Mouse (Mus musculus) embryo, embryonic 10 days (tissue): ENCODE results near the gene Rangrf.
"Not testable (repeated sequence)": the region's sequence is repeated elsewhere in the genome, so short reads cannot be mapped to it uniquely, and the experiment has no call there.

Experiments used
- DNase-seq: peaks from one replicate; pipeline ENCODE4 v3.0.0-alpha.2; 2015; ENCODE audit warnings: low spot score

Gene Rangrf

DNA sequence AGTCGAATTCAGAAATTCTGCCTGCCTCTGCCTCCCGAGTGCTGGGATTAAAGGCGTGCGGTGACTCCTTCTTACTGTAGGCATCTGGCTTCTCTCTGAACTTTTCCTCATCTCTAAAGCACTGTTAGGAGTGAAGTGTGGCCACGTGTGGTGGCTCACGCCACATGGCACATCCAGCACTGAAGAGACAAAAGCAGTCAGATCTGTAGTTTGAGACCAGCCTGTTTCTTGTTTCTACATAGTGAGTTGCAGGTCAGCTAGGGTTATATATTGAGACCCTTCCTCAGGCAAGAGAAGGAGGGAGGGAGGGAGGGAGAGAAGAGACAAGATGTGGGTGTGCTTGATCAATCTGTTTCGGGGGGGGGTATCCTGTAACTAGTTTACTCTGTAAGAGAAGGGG, at the start of gene Rangrf:
TSS of gene Rangrf (minus strand) at position 101 of the 400 bp plus-strand sequence.
- DNase-seq: no peak

DNA sequence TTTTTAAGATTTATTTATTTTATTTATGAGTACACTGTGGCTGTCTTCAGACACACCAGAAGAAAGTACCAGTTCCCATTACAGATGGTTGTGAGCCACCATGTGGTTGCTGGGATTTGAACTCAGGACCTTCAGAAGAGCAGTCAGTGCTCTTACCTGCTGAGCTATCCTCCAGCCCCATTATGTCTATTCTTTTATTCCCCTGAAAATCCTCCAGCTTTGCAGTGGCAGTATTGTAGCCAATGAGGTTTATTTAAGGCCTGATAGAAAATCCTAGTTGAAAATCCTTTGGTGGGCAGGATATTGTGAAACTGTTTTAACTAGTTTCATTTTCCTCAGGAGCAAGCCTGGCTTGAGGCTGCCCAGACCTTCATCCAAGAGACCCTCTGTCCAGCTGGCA, 45.7 kb upstream of the Rangrf start:
- no peak for DNase-seq

DNA sequence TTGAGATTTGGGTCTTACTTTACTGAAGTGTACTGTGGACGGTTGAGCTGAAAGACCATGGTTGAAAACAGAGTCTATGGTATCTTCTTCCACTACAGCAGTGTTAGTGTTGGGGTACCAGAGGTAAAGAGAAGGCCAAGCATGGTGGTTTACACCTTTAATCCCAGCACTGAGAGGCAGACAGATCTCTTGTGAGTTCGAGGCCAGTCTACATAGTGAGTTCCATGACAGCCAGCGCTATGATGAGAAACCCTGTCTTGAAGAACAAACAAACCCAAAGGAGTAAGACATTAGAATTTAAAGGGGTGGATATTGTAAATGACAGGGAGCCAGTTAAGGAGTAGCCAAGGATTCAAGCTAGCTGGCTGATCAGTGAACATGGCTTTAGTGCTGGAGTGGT, 41.8 kb upstream of the Rangrf start:
- DNase-seq: no peak

GRCm38 (mm10) chr11:69015644-69016441, 40.9 kb upstream of the Rangrf start, which contains the start of gene Ctc1:
TSS of gene Ctc1 (plus strand) at chr11:69015911.
- DNase-seq: peak; percentile 98

DNA sequence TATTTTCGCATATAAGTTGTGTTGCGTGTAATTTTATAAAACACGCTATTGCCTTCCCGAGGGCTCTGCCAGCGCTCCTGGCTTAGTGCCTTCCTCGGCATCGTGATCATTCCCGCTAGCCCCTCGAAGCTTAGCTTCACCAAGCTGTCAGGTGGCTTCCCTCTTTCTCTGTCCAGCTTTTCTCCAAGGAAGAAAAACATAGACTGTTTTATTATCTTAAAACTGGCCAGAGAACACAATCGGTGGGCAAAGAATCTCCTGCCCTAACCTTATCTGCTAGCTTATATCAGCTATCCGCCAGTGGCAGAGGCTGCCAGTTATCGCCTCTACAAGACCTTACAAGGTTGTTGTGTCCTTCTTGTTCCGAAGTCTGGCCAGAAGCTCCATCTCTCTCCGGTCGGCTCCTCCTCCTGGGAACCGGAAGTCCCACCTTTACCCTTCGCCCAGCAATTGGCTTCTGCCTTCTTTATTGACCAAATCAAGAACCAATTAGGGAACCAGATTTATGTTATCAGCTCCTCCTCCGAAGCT, 37.2 kb upstream of the Rangrf start:
- DNase-seq: peak; percentile 93

- not testable (repeated sequence) for DNase-seq
Measured at GRCm38 (mm10) chr11:69011445-69011844, 36.5 kb upstream of the Rangrf start.

DNA sequence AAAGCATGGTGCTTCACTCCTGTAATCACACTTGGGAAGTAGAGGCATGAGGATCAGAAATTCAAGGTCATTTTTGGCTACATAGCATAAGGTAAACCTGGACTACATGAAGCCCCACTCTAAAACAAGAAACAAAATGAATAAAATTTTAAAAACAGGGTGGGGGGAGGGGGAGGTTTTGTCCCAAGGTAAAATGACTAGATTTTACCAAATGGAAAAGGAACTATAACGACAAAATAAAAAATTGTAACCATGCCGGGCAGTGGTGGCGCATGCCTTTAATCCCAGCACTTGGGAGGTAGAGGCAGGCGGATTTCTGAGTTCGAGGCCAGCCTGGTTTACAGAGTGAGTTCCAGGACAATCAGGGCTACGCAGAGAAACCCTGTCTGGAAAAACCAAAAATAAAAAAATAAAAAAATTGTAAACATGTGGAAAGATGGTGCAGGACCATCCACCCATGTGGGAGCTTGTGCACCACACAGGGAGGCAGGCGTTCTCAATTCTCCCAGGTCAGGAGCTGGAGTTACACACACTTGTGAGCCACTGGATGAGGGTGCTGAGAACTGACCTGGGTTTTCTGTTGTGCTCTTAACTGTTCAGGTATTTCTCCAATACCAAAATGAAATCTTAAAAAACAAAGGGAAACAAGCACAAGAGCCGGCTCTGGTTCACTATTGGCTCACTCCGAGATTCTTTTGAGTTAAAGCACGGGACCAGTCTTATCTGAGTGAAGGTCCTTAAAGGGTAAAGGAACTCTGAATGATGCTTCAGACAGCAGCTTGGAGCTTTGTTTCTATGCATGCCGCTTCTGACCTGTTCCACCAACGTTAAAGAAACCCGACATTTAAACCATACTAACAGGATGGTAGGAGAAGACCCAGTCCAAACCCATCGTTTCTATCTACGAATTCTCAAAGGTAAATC, 35.7 kb upstream of the Rangrf start:
- no peak for DNase-seq

- DNase-seq: no peak
Measured at GRCm38 (mm10) chr11:69009508-69009907, 34.5 kb upstream of the Rangrf start.

- DNase-seq: peak; percentile 98
Measured at GRCm38 (mm10) chr11:69008182-69009121, 33.5 kb upstream of the Rangrf start, which contains the start of gene Pfas. TSS of gene Pfas (minus strand) at chr11:69008460.

GRCm38 (mm10) chr11:69006575-69006974, 31.6 kb upstream of the Rangrf start:
- DNase-seq: not testable (repeated sequence)

GRCm38 (mm10) chr11:69005193-69005592, 30.2 kb upstream of the Rangrf start:
- no peak for DNase-seq

- no peak for DNase-seq
Measured at GRCm38 (mm10) chr11:69003592-69003991, 28.6 kb upstream of the Rangrf start.

DNA sequence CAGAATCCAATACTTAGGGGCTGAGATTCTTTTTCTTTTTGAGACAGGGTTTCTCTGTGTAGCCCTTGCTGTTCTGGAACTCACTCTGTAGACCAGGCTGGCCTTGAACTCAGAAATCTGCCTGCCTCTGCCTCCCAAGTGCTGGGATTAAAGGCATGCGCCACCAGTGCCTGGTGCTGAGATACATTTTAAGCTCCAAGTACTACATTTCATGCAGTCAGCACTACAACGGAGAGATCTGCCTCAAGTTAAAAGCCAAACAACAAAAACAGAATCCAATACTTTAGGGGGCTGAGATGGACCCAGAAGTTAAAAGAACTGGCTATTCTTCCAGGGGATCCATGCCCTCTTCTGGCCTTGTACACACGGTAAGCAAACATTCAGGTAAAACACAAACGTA, 27.8 kb upstream of the Rangrf start:
- DNase-seq: not testable (repeated sequence)

DNA sequence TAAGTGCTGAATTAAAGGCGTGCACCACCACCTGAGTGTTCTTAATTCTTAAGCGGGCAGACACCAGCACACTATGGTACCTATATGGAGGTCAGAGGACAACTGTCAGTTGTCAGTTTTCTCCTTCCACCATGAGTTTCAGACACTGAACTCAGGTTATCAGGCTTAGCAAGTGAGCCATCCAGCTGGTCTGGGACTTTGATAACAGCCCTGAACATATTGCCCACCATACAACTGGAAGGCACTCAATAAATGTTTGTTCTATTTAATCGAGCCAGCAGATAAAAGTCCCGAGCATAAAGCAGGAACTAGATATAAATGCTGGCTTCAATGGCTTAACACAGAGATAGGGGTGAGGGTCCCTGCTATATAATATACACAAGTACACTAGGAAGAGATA, 22.1 kb upstream of the Rangrf start:
- no peak for DNase-seq

- no peak for DNase-seq
Measured at GRCm38 (mm10) chr11:68994377-68994776, 19.4 kb upstream of the Rangrf start.

DNA sequence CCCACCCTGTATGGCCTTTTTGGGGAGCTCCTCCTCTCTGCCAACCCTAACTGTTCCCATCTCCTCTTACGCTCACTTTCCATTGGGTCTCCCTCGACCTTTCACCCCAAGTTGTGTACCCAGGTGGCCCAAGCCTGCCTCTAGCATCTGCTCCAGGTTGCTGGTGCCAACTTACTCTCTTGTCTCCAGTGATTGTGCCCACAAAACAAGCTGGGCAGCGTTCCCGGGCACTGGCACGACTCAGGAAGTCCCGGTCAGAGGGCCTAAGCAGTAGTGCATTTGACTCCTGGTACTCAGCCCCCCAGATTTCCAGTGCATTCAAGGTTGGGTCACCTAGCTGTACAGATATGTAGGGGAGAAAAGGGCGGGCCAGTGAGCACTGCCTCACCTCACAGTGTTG, 18.1 kb upstream of the Rangrf start:
- DNase-seq: no peak

GRCm38 (mm10) chr11:68988341-68988740, 13.4 kb upstream of the Rangrf start:
- no peak for DNase-seq

GRCm38 (mm10) chr11:68987365-68987882, 12.4 kb upstream of the Rangrf start:
- no peak for DNase-seq

- peak; percentile 85 for DNase-seq
Measured at GRCm38 (mm10) chr11:68982639-68983369, 7.8 kb upstream of the Rangrf start.

- DNase-seq: no peak
Measured at GRCm38 (mm10) chr11:68980919-68981318, 5.9 kb upstream of the Rangrf start.
